Mouse (Mus musculus) CH12.LX (cell line): ENCODE data around the gene Ctnna3.

Experiments used
- CTCF ChIP-seq, 2 experiments: IDR thresholded peaks in 1 of 2; conservative IDR thresholded peaks in 1 of 2; 2 replicates each; pipeline ENCODE4 v1.5.1; 2011 to 2012; ENCODE audit warnings: low read depth in 2 of 2, low read length in 2 of 2, improper control_type of control experiment in 1 of 2, inconsistent platforms in 1 of 2, mild to moderate bottlenecking in 1 of 2, moderate library complexity in 1 of 2
- EP300 ChIP-seq: IDR thresholded peaks from 2 replicates; pipeline ENCODE4 v1.6.1; 2011; ENCODE audit warnings: low read length, improper control_type of control experiment
- HCFC1 ChIP-seq: IDR thresholded peaks from 2 replicates; pipeline ENCODE4 v1.6.1; 2012; ENCODE audit warnings: low read depth, mild to moderate bottlenecking, inconsistent platforms, low read length, improper control_type of control experiment
- IRF4 ChIP-seq: IDR thresholded peaks from 2 replicates; pipeline ENCODE4 v1.6.1; 2014; ENCODE audit warnings: low read depth, mild to moderate bottlenecking, inconsistent platforms, low read length, improper control_type of control experiment
- POLR2A ChIP-seq: IDR thresholded peaks from 2 replicates; pipeline ENCODE4 v1.6.1; 2011; ENCODE audit warnings: low read depth, mild to moderate bottlenecking, improper control_type of control experiment, low read length
- POLR2AphosphoS2 ChIP-seq: IDR thresholded peaks from 2 replicates; pipeline ENCODE4 v1.6.1; 2011; ENCODE audit warnings: low read depth, low read length, improper control_type of control experiment
- SMC3 ChIP-seq: IDR thresholded peaks from 2 replicates; pipeline ENCODE4 v1.6.1; 2011; ENCODE audit warnings: low read depth, low read length, improper control_type of control experiment
- ZNF384 ChIP-seq: IDR thresholded peaks from 2 replicates; pipeline ENCODE4 v1.6.1; 2012; ENCODE audit warnings: low read depth, low read length, improper control_type of control experiment, inconsistent platforms

DNA sequence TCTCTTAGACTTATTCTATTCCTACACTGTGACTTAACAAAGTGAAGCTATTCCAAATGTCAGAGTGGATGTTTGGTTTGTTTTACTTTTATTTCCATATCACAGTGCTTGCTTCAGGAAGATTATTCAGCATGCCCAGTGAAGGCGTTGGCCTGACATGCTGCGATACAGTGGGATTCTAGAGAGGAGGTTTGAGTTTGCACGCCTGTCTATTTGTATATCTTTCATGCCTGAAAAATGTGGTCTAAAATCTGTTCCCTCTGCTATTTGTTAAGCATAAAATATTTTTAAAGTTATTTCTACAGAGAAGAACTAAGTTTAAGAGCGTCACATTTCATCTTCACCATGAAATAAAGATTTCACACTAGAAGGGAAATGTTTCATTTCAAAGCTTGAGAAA is 813.5 kb downstream of the Ctnna3 start:
- TF ChIP-seq CTCF (conservative IDR thresholded peaks at IDR 0.05 in 1 of 2, IDR thresholded peaks at IDR 0.05 in 1 of 2; ENCODE audit: low read depth in 2 of 2, low read length in 2 of 2) (no peak), ZNF384 (no peak), POLR2A (no peak), SMC3 (no peak), HCFC1 (no peak), EP300 (no peak), POLR2AphosphoS2 (no peak), IRF4 (no peak)
